Mouse (Mus musculus) bone marrow macrophage, adult 2 months (primary cell): Measurements from ENCODE around the gene Kmt2d.

Experiments used
- CTCF ChIP-seq: IDR thresholded peaks from 2 replicates; pipeline ENCODE4 v1.5.1; 2012; ENCODE audit warnings: low read depth, mild to moderate bottlenecking, low read length, moderate library complexity
- POLR2A ChIP-seq: IDR thresholded peaks from 2 replicates; pipeline ENCODE4 v1.6.1; 2012; ENCODE audit warnings: mild to moderate bottlenecking, low read depth, low read length, borderline replicate concordance

- TF ChIP-seq CTCF (no peak), POLR2A (no peak)
Observed at GRCm38 (mm10) chr15:98917538-98918498, 46.8 kb upstream of the Kmt2d start, which contains the start of gene Lmbr1l.
